Mouse (Mus musculus) embryonic fibroblast, embryonic 13.5 days (primary cell): Measurements from ENCODE around the gene Tpk1. TPM values are rescaled to one million over a fixed set of nuclear protein-coding genes. Genes with fewer than 3 reads are reported as not detected.

Source experiments
- H3K27ac ChIP-seq: 2 replicates; pipeline ENCODE4 v1.5.1; 2012; ENCODE audit warnings: low read length, control low read depth, inconsistent platforms; ENCODE audit not compliant: insufficient read depth
- H3K4me1 ChIP-seq: 2 replicates; pipeline ENCODE4 v1.6.1; 2011; ENCODE audit warnings: low read length; ENCODE audit not compliant: control insufficient read depth, insufficient read depth
- H3K4me3 ChIP-seq: 2 replicates; pipeline ENCODE4 v1.5.1; 2011; ENCODE audit warnings: mild to moderate bottlenecking, control low read depth, low read length; ENCODE audit not compliant: insufficient read depth
- CTCF ChIP-seq: IDR thresholded peaks from 2 replicates; pipeline ENCODE4 v1.5.1; 2011; ENCODE audit warnings: mild to moderate bottlenecking, control low read depth, low read length, moderate library complexity, borderline replicate concordance; ENCODE audit not compliant: insufficient read depth
- POLR2A ChIP-seq: IDR thresholded peaks from 2 replicates; pipeline ENCODE4 v1.6.1; 2011; ENCODE audit warnings: low read depth, mild to moderate bottlenecking, control low read depth, low read length, moderate library complexity
- polyA plus RNA-seq: library from polyadenylated mRNA; stranded (reverse); fragments of >200 nt; gene quantifications from 2 replicates; pipeline ENCODE4 v1.2.4, GENCODE M21; 2011; ENCODE audit warnings: low read depth; ENCODE audit not compliant: missing spikeins, insufficient read length

The Tpk1 gene
- polyA plus RNA-seq, 1 experiment: 16.3 TPM

DNA sequence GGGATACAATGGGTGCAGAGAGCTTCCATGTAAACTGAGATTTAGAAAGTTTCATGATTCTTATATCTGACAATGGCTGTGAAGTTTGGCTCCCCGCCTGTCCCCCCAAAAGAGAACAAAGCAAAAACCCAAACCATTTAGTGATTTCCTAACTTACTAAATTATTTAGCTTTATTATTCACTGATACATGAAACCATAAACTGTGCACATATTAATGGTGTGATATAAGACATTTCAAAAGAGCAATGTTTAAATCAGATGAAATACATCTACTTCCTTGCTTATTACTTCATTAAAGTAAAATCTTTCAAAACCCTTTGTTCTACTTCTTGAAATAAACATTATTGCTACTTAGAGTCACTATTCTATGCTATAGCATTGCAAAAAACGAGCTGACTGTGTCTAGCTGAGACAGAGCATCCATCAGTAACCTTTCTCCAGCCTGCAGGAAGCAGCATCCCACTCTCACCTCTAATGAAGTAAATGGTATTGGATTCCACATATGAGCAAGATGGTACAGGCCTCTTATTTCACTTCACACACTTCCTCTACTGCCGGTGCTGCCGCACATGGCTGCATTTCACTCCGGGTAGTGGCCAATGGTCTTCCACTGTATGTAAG, 161.4 kb downstream of the Tpk1 start:
- Histone ChIP-seq H3K4me1 (no peaks in the 10 kb centered on the region), H3K4me3 (no peak overlapping the region), H3K27ac (no peak overlapping the region)
- TF ChIP-seq CTCF (no peak), POLR2A (no peak)

DNA sequence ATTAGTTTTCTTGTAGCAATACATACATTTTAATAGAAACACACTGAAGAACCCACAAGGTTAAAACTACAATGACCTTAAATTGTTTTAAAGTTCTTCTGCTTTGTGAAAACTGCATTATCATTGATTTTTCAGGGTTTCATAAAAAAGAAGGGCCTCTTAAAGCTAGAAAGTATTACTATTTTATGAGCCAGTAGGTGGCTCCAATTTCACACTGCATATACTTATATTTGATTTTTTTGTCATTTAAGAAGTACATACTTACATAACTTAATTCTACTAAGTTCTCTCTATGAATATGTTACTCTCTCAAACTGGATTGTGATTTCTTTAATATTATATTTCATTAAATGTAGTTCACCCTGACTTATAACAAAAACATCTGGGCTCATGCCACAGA, 173.7 kb downstream of the Tpk1 start:
- H3K27ac ChIP-seq: no peak overlapping the region
- no peak for TF ChIP-seq CTCF
- no peaks in the 10 kb centered on the region for H3K4me1 ChIP-seq
- no peak overlapping the region for H3K4me3 ChIP-seq

DNA sequence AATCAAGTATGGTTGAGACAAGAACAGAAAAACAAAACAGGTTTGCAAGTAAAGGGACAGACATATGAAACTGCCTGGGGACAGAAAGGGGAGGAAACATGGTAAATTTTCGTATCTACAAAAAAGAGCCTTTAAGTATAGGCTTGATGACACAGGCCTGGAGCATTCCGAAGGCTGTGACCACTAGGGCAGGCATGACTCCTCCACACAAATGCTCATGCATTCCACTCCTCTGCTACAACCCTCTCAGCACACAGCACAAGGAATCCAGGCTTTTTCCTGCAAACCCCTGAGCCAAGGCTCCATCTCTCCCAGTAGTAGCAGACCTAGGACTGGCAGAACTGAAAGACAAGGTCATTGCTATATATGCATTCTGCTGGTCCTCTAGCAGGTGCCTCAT, 179.4 kb downstream of the Tpk1 start:
- Histone ChIP-seq H3K4me3 (no peak overlapping the region), H3K4me1 (no peaks in the 10 kb centered on the region), H3K27ac (peak overlapping the region; percentile 58; the same call in 1 of the 2 replicates)
- TF ChIP-seq CTCF (no peak), POLR2A (no peak)

- no peaks in the 10 kb centered on the region; the same call in 1 of the 2 replicates for H3K4me1 ChIP-seq
- H3K4me3 ChIP-seq: no peak overlapping the region
- TF ChIP-seq CTCF: no peak
- TF ChIP-seq POLR2A: no peak
- no peak overlapping the region for H3K27ac ChIP-seq
Observed at GRCm38 (mm10) chr6:43480687-43481086, 185.4 kb downstream of the Tpk1 start.

GRCm38 (mm10) chr6:43478810-43479209, 187.3 kb downstream of the Tpk1 start:
- no peak overlapping the region for H3K4me3 ChIP-seq
- H3K27ac ChIP-seq: no peak overlapping the region
- TF ChIP-seq POLR2A (no peak), CTCF (no peak)
- no peaks in the 10 kb centered on the region; the same call in 1 of the 2 replicates for H3K4me1 ChIP-seq

- TF ChIP-seq POLR2A (no peak), CTCF (no peak)
- Histone ChIP-seq H3K4me1 (no peaks in the 10 kb centered on the region; the same call in 1 of the 2 replicates), H3K4me3 (no peak overlapping the region), H3K27ac (no peak overlapping the region)
Observed at GRCm38 (mm10) chr6:43476406-43476805, 189.7 kb downstream of the Tpk1 start.

GRCm38 (mm10) chr6:43475921-43476320, 190.2 kb downstream of the Tpk1 start:
- Histone ChIP-seq H3K27ac (no peak overlapping the region), H3K4me1 (no peaks in the 10 kb centered on the region), H3K4me3 (no peak overlapping the region)
- no peak for TF ChIP-seq CTCF
- no peak for TF ChIP-seq POLR2A

DNA sequence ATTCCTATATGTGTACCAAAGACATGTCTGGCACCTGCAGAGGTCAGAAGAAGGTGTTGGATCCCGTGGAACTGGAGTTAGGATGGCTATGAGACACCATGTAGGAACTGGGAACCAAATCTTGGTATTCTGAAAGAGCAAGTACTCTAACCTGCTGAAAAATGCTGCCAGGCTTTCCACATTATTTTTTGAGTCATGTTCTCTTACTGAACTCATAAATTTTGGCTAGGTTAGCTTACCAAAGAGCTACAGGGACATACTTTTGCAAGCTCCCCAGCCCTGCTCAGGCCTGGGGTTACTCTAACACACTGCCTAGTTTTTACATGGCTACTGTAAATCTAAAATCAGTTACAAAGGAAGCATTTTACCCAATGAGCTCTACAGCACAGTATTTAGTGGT, 194.5 kb downstream of the Tpk1 start:
- H3K4me3 ChIP-seq: no peak overlapping the region
- TF ChIP-seq POLR2A (no peak), CTCF (no peak)
- no peaks in the 10 kb centered on the region for H3K4me1 ChIP-seq
- no peak overlapping the region for H3K27ac ChIP-seq

DNA sequence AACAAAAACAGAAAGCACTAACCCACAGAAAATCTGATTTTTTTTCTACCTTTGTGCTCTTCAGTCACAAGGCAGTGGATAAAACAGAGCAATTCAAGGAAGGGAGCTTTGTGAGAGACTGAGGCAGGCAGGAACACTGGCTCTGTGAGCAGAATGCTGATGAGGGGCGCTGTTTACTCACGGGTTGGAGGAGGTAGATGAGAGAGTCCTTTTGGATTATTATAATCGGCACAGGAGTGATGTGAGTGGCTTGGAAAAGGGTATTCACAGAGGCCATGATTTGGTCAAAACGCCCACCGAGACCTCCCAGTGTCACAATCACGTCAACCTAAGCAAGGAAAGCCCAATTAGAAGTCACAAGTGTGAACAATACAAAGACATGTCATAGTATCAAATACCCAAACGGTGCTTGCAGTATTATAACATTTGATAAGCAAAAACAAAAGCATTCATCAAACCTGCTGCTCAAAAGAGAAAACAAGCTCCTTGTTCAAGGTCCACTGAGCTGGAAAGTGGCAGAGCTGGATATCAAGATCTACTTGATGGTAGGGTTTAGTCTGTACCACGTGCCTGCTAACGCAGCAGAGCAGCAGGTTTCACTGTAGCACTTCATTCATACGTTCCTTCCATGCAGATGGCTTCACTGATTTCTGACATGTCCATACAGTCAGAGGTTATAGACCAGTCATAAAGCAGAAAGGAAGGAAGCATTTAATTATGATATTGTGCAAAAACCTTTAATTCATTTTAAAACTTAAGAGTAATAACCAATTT, 197.1 kb downstream of the Tpk1 start:
- Histone ChIP-seq H3K4me3 (no peak overlapping the region), H3K4me1 (no peaks in the 10 kb centered on the region), H3K27ac (no peak overlapping the region)
- TF ChIP-seq CTCF: no peak
- no peak for TF ChIP-seq POLR2A

GRCm38 (mm10) chr6:43462849-43463369, 203.2 kb downstream of the Tpk1 start:
- H3K27ac ChIP-seq: no peak overlapping the region
- H3K4me3 ChIP-seq: no peak overlapping the region
- H3K4me1 ChIP-seq: no peaks in the 10 kb centered on the region
- no peak for TF ChIP-seq CTCF
- TF ChIP-seq POLR2A: no peak
